Mouse (Mus musculus) forebrain, embryonic 14.5 days (tissue): ENCODE results near the gene Wdr91. TPM values are rescaled to one million over a fixed set of nuclear protein-coding genes. Genes with fewer than 3 reads are reported as not detected.

Experiments
- ATAC-seq: fragments of 200-750 bp; cut with Nextera tagmentation; 2 replicates; pipeline ENCODE4 v1.8.0; 2017; ENCODE audit warnings: mild to moderate bottlenecking, moderate library complexity
- DNase-seq: peaks from one replicate; pipeline ENCODE4 v3.0.0-alpha.2; 2015; ENCODE audit warnings: low spot score
- H3K27ac ChIP-seq: fragments of 300-500 bp; sonication (generic); 2 replicates; pipeline ENCODE4 v1.5.1; 2014; ENCODE audit warnings: low read depth, mild to moderate bottlenecking, control low read depth, low read length, moderate library complexity
- H3K27me3 ChIP-seq: fragments of 300-500 bp; sonication (generic); replicated peaks from 2 replicates; pipeline ENCODE4 v1.6.1; 2014; ENCODE audit warnings: low read length, control low read depth, mixed read lengths; ENCODE audit not compliant: control insufficient read depth, insufficient read depth
- H3K36me3 ChIP-seq: fragments of 300-500 bp; sonication (generic); 2 replicates; pipeline ENCODE4 v1.6.1; 2014; ENCODE audit warnings: low read length, control low read depth; ENCODE audit not compliant: control insufficient read depth, insufficient read depth
- H3K4me1 ChIP-seq: fragments of 300-500 bp; sonication (generic); 2 replicates; pipeline ENCODE4 v1.6.1; 2014; ENCODE audit warnings: antibody characterized with exemption, low read length, control low read depth; ENCODE audit not compliant: control insufficient read depth, insufficient read depth
- H3K4me2 ChIP-seq: fragments of 300-500 bp; sonication (generic); 2 replicates; pipeline ENCODE4 v1.6.1; 2014; ENCODE audit warnings: mild to moderate bottlenecking, control low read depth, low read length
- H3K4me3 ChIP-seq: fragments of 300-500 bp; sonication (generic); 2 replicates; pipeline ENCODE4 v1.5.1; 2014; ENCODE audit warnings: low read depth, low read length, control low read depth
- H3K9ac ChIP-seq: fragments of 300-500 bp; sonication (generic); 2 replicates; pipeline ENCODE4 v1.6.1; 2014; ENCODE audit warnings: mild to moderate bottlenecking, low read length, control low read depth, moderate library complexity
- H3K9me3 ChIP-seq: fragments of 300-500 bp; sonication (generic); replicated peaks from 2 replicates; pipeline ENCODE4 v1.6.1; 2016; ENCODE audit warnings: low read length, control low read depth, mixed read lengths; ENCODE audit not compliant: control insufficient read depth
- WGBS: fragments of 180-500 bp; shearing (Covaris S2); extraction: QIAGEN DNeasy Blood & Tissue Kit; methylation state at CpG from one replicate; pipeline ENCODE4 v1.1.7; 2014; 5-methylcytosine and 5-hydroxymethylcytosine counted together
- polyA plus RNA-seq: library from polyadenylated mRNA; unstranded; fragments of >200 nt; fragmentation: Nextera tagmentation; extraction: Ambion mirVana; gene quantifications from 2 replicates; pipeline ENCODE4 v1.2.1, GENCODE M21; 2014

The Wdr91 gene
- 11.0 and 12.0 TPM in 2 replicates for polyA plus RNA-seq

- H3K4me1 ChIP-seq, result peaks cover 9% of the 10 kb centered on the region
- peak within 1 kb of the TSS; percentile 76 for H3K27ac ChIP-seq
- H3K36me3 ChIP-seq, result peaks cover 25% of the 10 kb centered on the region
- DNase-seq (peak; percentile 93), ATAC-seq (peak; percentile 94)
- peak within 1 kb of the TSS; percentile 72 for H3K4me2 ChIP-seq
- peak within 1 kb of the TSS; percentile 69 for H3K4me3 ChIP-seq
- WGBS, result under 1% methylated on average over 63 of the region's 64 CpGs
- no peaks in the 10 kb centered on the region for H3K27me3 ChIP-seq
- H3K9me3 ChIP-seq, result no peaks in the 10 kb centered on the region
- peak within 1 kb of the TSS; percentile 75 for H3K9ac ChIP-seq
These were observed at the start of gene Wdr91 for GRCm38 (mm10) chr6:34910371-34911219. Wdr91 (minus strand) TSS chr6:34910876.

GRCm38 (mm10) chr6:34959131-34959530 is 48.5 kb upstream of the Wdr91 start:
- Histone ChIP-seq H3K36me3 (no peaks in the 10 kb centered on the region), H3K27ac (no peak overlapping the region)

GRCm38 (mm10) chr6:34955862-34956241 is 45.2 kb upstream of the Wdr91 start:
- no peaks in the 10 kb centered on the region for H3K36me3 ChIP-seq
- ATAC-seq, result no peak
- H3K9ac ChIP-seq, result peak overlapping the region; percentile 41; the same call in 1 of the 2 replicates
- H3K27ac ChIP-seq, result no peak overlapping the region
- no peaks in the 10 kb centered on the region for H3K9me3 ChIP-seq
- DNase-seq, result peak; percentile 2
- WGBS, result 46% methylated on average over 8 of the region's 8 CpGs
- no peaks in the 10 kb centered on the region for H3K27me3 ChIP-seq
- peak overlapping the region; percentile 36; the same call in 1 of the 2 replicates for H3K4me2 ChIP-seq
- H3K4me1 ChIP-seq, result no peaks in the 10 kb centered on the region
- no peak overlapping the region for H3K4me3 ChIP-seq

More at GRCm38 (mm10) chr6:34959131-34959530, 48.5 kb upstream of the Wdr91 start:
- Histone ChIP-seq H3K27me3 (no peaks in the 10 kb centered on the region), H3K4me1 (no peaks in the 10 kb centered on the region), H3K4me2 (no peak overlapping the region), H3K9me3 (no peaks in the 10 kb centered on the region), H3K4me3 (no peak overlapping the region), H3K9ac (no peak overlapping the region)
- 96% methylated on average over 7 of the region's 7 CpGs for WGBS
- ATAC-seq (no peak), DNase-seq (no peak)

- Histone ChIP-seq H3K4me3 (no peak overlapping the region), H3K9ac (peak overlapping the region; percentile 41)
- peak; percentile 83 for ATAC-seq
These were observed 44.5 kb upstream of the Wdr91 start for GRCm38 (mm10) chr6:34954926-34955861.

GRCm38 (mm10) chr6:34951956-34952667 is 41.4 kb upstream of the Wdr91 start:
- Histone ChIP-seq H3K27me3 (no peaks in the 10 kb centered on the region), H3K9me3 (no peaks in the 10 kb centered on the region), H3K27ac (no peak overlapping the region), H3K4me1 (no peaks in the 10 kb centered on the region), H3K4me2 (no peak overlapping the region), H3K36me3 (no peaks in the 10 kb centered on the region), H3K9ac (no peak overlapping the region), H3K4me3 (no peak overlapping the region)
- ATAC-seq (no peak), DNase-seq (no peak)
- 77% methylated on average over 7 of the region's 7 CpGs for WGBS

More at GRCm38 (mm10) chr6:34954926-34955861, 44.5 kb upstream of the Wdr91 start:
- WGBS, result 55% methylated on average over 18 of the region's 18 CpGs
- H3K4me1 ChIP-seq, result no peaks in the 10 kb centered on the region
- no peak overlapping the region for H3K27ac ChIP-seq
- no peaks in the 10 kb centered on the region for H3K9me3 ChIP-seq
- peak; percentile 62 for DNase-seq
- H3K4me2 ChIP-seq, result peak overlapping the region; percentile 36
- H3K36me3 ChIP-seq, result no peaks in the 10 kb centered on the region
- H3K27me3 ChIP-seq, result no peaks in the 10 kb centered on the region

- Histone ChIP-seq H3K36me3 (no peaks in the 10 kb centered on the region), H3K9me3 (no peaks in the 10 kb centered on the region), H3K4me1 (no peaks in the 10 kb centered on the region), H3K4me3 (no peak overlapping the region), H3K27me3 (no peaks in the 10 kb centered on the region), H3K9ac (no peak overlapping the region), H3K4me2 (no peak overlapping the region), H3K27ac (no peak overlapping the region)
- DNase-seq (no peak), ATAC-seq (no peak)
- whole genome bisulfite sequencing, result 87% methylated on average over 7 of the region's 7 CpGs
These were observed 40.8 kb upstream of the Wdr91 start for GRCm38 (mm10) chr6:34951518-34951917.

- ATAC-seq (0 out of 2 replicates have a peak, but pooled peaks have one; percentile 23), DNase-seq (peak; percentile 8)
- no peaks in the 10 kb centered on the region for H3K27me3 ChIP-seq
- H3K27ac ChIP-seq, result no peak overlapping the region
- no peaks in the 10 kb centered on the region for H3K9me3 ChIP-seq
- peak overlapping the region; percentile 14; the same call in 1 of the 2 replicates for H3K4me3 ChIP-seq
- peak overlapping the region; percentile 36 for H3K4me2 ChIP-seq
- no peaks in the 10 kb centered on the region for H3K4me1 ChIP-seq
- WGBS, result 21% methylated on average over 11 of the region's 11 CpGs
- no peaks in the 10 kb centered on the region for H3K36me3 ChIP-seq
- 0 out of 2 replicates have a peak overlapping the region, but pooled peaks have one; percentile 40 for H3K9ac ChIP-seq
These were observed 37.8 kb upstream of the Wdr91 start for GRCm38 (mm10) chr6:34948461-34948860.

- Histone ChIP-seq H3K4me2 (no peak overlapping the region), H3K27me3 (no peaks in the 10 kb centered on the region), H3K9me3 (no peaks in the 10 kb centered on the region), H3K4me1 (no peaks in the 10 kb centered on the region), H3K9ac (no peak overlapping the region), H3K27ac (no peak overlapping the region), H3K36me3 (no peaks in the 10 kb centered on the region), H3K4me3 (no peak overlapping the region)
- no peak for DNase-seq
- no peak for ATAC-seq
- WGBS, result 80% methylated on average over 1 of the region's 1 CpGs
These were observed 35.9 kb upstream of the Wdr91 start for GRCm38 (mm10) chr6:34946486-34947079.
